Mouse (Mus musculus) forebrain, embryonic 12.5 days (tissue): ENCODE measurements at regions not wholly inside any gene's neighbourhood (a gene's known extent, or its start where the extent isn't known, plus 50 kb on each side); places are given as distances from the start of the nearest gene placed in this dataset.

Experiments used
- ATAC-seq: fragments of 200-750 bp; cut with Nextera tagmentation; 2 replicates; pipeline ENCODE4 v1.8.0; 2017; ENCODE audit warnings: moderate TSS enrichment; ENCODE audit not compliant: low FRiP score
- H3K27ac ChIP-seq: fragments of 300-500 bp; sonication (generic); 2 replicates; pipeline ENCODE4 v1.5.1; 2016; ENCODE audit warnings: mild to moderate bottlenecking
- H3K27me3 ChIP-seq: fragments of 300-500 bp; sonication (generic); 2 replicates; pipeline ENCODE4 v1.6.1; 2016; ENCODE audit warnings: mild to moderate bottlenecking
- H3K36me3 ChIP-seq: fragments of 300-500 bp; sonication (generic); replicated peaks from 2 replicates; pipeline ENCODE4 v1.6.1; 2016; ENCODE audit warnings: mild to moderate bottlenecking
- H3K4me1 ChIP-seq: fragments of 300-500 bp; sonication (generic); 2 replicates; pipeline ENCODE4 v1.6.1; 2016
- H3K4me2 ChIP-seq: fragments of 300-500 bp; sonication (generic); 2 replicates; pipeline ENCODE4 v1.6.1; 2016; ENCODE audit warnings: mild to moderate bottlenecking, moderate library complexity
- H3K4me3 ChIP-seq: fragments of 300-500 bp; sonication (generic); replicated peaks from 2 replicates; pipeline ENCODE4 v1.5.1; 2016; ENCODE audit warnings: mild to moderate bottlenecking
- H3K9ac ChIP-seq: fragments of 300-500 bp; sonication (generic); 2 replicates; pipeline ENCODE4 v1.6.1; 2016; ENCODE audit warnings: mild to moderate bottlenecking
- H3K9me3 ChIP-seq: fragments of 300-500 bp; sonication (generic); 2 replicates; pipeline ENCODE4 v1.6.1; 2016
- WGBS: fragments of 180-500 bp; shearing (Covaris S2); methylation state at CpG from one replicate; pipeline ENCODE4 v1.1.7; 2016; 5-methylcytosine and 5-hydroxymethylcytosine counted together

DNA sequence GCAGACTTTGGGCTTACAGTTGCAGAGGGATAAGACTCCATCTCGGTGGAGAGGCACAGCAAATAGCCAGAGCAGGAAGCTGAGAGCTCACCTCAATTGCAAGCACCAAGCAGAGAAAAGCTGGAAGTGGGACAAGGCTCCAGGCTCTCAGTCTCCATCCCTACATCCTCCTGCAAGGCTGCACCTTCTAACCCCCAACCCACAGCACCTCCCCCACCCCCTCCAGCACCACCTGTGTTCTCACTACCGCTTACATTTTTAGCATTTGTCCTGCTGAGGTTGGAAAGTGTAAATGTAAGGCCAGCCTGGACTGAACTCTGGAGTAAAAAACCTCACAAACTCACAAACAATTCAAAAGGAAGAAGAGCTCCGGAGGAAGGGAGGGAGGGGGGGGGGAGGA, 119.6 kb downstream of the Sox2 start:
- WGBS: 45% methylated on average over 2 of the region's 3 CpGs
- Histone ChIP-seq H3K27me3 (0 out of 2 replicates have a peak, but pooled peaks cover 4% of the 10 kb centered on the region), H3K36me3 (no peaks in the 10 kb centered on the region), H3K4me3 (no peak overlapping the region), H3K27ac (no peak overlapping the region), H3K9ac (no peak overlapping the region), H3K4me1 (no peaks in the 10 kb centered on the region), H3K9me3 (no peaks in the 10 kb centered on the region), H3K4me2 (no peak overlapping the region)
- no peak for ATAC-seq

DNA sequence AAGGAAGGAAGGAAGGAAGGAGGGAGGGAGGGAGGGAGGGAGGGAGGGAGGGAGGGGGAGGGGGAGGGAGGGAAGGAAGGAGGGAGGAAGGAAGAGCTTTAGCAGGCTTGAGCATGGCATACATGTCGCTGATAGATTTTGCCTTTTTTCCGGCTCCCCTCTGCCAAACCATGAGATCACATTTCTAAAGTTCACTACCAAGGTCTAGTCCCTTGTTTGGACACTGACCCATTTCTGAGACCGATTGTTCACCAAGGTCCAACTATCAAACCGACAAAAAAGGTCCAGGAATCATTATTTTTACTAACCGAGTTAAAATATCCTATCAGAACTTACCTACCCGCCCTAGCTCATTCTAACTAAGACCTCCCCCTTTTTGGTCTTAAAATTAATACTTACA, 120.1 kb downstream of the Sox2 start:
- WGBS: 78% methylated on average over 6 of the region's 6 CpGs
- H3K36me3 ChIP-seq: no peaks in the 10 kb centered on the region
- ATAC-seq: no peak

DNA sequence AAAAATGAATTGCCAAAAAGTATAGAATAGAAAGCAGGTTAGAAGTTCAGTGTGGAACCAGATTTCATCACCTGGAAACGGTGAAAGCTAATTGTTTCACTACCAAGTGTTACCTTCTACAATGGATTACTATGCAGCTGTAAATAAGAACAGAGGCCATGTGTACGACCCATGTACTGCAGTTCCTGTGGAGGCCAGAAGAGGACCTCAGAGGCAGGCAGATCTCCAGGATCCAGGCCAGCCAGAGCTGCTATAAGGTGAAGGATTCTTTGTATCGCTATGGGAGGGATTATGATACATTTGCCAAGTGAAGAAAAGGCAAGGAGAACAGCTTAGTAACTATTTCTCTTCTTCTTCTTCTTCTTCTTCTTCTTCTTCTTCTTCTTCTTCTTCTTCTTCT, 121.8 kb downstream of the Sox2 start:
- H3K27me3 ChIP-seq: 0 out of 2 replicates have a peak, but pooled peaks cover 4% of the 10 kb centered on the region
- WGBS: 86% methylated on average over 3 of the region's 3 CpGs

More for the DNA sequence above, 120.1 kb downstream of the Sox2 start:
- H3K9me3 ChIP-seq: no peaks in the 10 kb centered on the region
- no peak overlapping the region for H3K27ac ChIP-seq
- H3K4me3 ChIP-seq: no peak overlapping the region
- H3K9ac ChIP-seq: no peak overlapping the region
- H3K27me3 ChIP-seq: 0 out of 2 replicates have a peak, but pooled peaks cover 4% of the 10 kb centered on the region
- H3K4me1 ChIP-seq: no peaks in the 10 kb centered on the region
- no peak overlapping the region for H3K4me2 ChIP-seq

DNA sequence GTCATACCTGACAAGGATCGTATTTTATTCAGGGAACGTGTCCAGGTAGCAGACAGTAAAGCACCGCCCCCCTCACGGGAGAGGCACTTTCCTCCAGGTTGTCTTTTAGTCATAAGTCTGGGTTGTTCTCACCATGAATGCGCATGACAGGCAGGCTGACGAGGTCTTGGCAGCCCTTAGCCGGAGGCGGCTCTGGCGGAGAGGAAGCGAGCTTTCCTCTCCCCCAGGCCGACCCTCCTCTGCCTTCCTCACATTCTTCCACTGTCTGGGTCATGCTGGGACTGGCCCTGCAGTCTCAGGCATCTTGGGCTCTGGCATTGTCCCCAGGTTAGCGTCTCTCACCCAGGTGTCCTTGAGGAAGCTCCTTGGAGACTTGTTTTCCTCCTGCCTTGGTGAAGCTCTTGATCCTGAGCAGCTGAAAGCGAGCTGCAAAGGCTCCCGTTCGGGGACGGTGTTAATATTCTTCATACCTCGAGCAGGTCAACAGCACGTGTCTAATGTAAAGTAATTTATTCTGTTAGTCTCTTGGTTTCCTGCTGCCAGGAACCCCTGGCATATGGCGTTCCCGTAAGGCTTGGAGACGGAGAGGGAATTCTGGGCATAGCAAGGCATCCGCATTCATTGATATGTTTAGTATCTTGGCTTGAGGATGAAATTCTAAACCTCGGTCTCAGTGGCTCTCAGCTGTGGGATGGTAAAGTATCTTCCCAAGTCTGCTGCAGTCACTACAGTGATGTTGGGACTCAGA, 123.6 kb downstream of the Sox2 start:
- H3K27ac ChIP-seq: no peak overlapping the region
- H3K36me3 ChIP-seq: no peaks in the 10 kb centered on the region
- no peak overlapping the region for H3K4me3 ChIP-seq
- no peak for ATAC-seq
- no peak overlapping the region for H3K4me2 ChIP-seq
- H3K27me3 ChIP-seq: 0 out of 2 replicates have a peak, but pooled peaks cover 4% of the 10 kb centered on the region
- 42% methylated on average over 23 of the region's 23 CpGs for WGBS
- no peaks in the 10 kb centered on the region for H3K4me1 ChIP-seq
- 0 out of 2 replicates have a peak overlapping the region, but pooled peaks have one; percentile 5 for H3K9ac ChIP-seq
- no peaks in the 10 kb centered on the region for H3K9me3 ChIP-seq

More for the DNA sequence above, 121.8 kb downstream of the Sox2 start:
- no peaks in the 10 kb centered on the region for H3K9me3 ChIP-seq
- no peak overlapping the region for H3K4me3 ChIP-seq
- no peak overlapping the region for H3K4me2 ChIP-seq
- no peak overlapping the region for H3K27ac ChIP-seq
- H3K4me1 ChIP-seq: no peaks in the 10 kb centered on the region
- ATAC-seq: no peak
- H3K9ac ChIP-seq: no peak overlapping the region
- no peaks in the 10 kb centered on the region for H3K36me3 ChIP-seq

DNA sequence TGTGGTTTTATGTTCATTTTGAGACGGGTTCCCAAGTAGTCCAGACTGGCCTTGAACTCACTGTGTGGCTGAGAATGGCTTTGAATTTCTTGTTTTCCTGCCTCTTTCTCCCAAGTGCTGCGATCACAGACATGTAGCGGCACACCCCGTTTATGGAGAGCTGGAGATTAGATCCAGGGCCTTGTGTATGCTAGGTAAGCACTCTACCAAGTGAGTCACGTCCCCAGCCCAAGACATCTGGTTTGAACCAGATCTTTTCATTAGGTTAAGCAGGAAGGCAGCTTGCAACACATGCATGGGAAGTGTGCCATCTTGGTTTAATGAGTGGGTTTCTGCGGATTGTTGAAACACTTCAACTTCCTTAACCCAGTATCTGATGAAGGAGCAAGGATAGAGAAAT, 131.6 kb downstream of the Sox2 start:
- ATAC-seq: no peak
- WGBS: 84% methylated on average over 6 of the region's 6 CpGs

DNA sequence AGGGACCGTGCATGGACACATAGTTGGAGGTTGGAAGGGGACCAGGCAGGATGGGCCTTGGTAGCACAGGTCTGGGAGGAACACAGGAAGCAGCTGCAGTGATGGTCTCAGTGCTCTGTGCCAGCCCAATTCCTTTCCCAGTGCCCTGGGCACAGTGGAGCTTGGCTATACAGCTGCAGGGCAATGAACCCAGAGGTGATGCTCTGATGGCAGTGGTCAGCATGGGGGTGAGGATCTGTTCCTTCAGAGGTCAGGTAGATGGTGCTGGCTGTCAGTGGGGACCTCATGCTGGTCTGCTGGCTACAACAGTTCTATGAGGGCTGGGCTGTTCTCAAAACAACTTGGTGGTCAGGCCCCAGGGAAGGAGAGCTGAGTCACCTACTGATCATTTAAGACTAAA, 133.2 kb downstream of the Sox2 start:
- H3K27me3 ChIP-seq: no peaks in the 10 kb centered on the region
- ATAC-seq: no peak
- no peaks in the 10 kb centered on the region for H3K4me1 ChIP-seq
- 96% methylated on average over 1 of the region's 1 CpGs for whole genome bisulfite sequencing
- no peak overlapping the region for H3K27ac ChIP-seq
- H3K9me3 ChIP-seq: no peaks in the 10 kb centered on the region
- H3K9ac ChIP-seq: no peak overlapping the region
- no peaks in the 10 kb centered on the region for H3K36me3 ChIP-seq
- no peak overlapping the region for H3K4me2 ChIP-seq
- no peak overlapping the region for H3K4me3 ChIP-seq

More for the DNA sequence above, 131.6 kb downstream of the Sox2 start:
- Histone ChIP-seq H3K36me3 (no peaks in the 10 kb centered on the region), H3K9ac (no peak overlapping the region), H3K4me1 (no peaks in the 10 kb centered on the region), H3K4me2 (no peak overlapping the region), H3K27ac (no peak overlapping the region), H3K27me3 (no peaks in the 10 kb centered on the region), H3K4me3 (no peak overlapping the region), H3K9me3 (no peaks in the 10 kb centered on the region)

DNA sequence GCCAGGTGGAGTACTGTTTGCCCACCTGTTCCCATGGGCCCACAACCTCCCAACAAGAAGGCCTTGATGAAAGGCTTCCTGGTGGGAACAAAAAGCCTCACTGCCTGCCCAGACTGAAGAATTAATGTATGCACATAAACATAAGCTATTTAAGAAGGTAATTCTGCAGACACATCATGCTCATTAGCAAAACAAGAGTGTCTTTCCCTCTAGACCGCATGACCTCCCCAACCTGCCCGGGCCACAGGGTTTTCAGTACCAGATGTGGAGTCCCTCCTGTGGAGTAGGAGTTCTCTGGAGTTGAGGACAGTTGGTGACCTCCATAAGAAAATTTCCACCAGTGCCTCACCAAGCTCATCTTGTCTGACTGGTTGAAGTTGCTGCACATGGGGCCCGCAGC, 137.0 kb downstream of the Sox2 start:
- H3K27me3 ChIP-seq: no peaks in the 10 kb centered on the region
- ATAC-seq: no peak
- H3K9me3 ChIP-seq: no peaks in the 10 kb centered on the region
- WGBS: 91% methylated on average over 3 of the region's 3 CpGs
- no peak overlapping the region for H3K4me3 ChIP-seq
- H3K27ac ChIP-seq: no peak overlapping the region
- H3K4me2 ChIP-seq: no peak overlapping the region
- no peak overlapping the region for H3K9ac ChIP-seq
- H3K4me1 ChIP-seq: no peaks in the 10 kb centered on the region
- H3K36me3 ChIP-seq: no peaks in the 10 kb centered on the region

DNA sequence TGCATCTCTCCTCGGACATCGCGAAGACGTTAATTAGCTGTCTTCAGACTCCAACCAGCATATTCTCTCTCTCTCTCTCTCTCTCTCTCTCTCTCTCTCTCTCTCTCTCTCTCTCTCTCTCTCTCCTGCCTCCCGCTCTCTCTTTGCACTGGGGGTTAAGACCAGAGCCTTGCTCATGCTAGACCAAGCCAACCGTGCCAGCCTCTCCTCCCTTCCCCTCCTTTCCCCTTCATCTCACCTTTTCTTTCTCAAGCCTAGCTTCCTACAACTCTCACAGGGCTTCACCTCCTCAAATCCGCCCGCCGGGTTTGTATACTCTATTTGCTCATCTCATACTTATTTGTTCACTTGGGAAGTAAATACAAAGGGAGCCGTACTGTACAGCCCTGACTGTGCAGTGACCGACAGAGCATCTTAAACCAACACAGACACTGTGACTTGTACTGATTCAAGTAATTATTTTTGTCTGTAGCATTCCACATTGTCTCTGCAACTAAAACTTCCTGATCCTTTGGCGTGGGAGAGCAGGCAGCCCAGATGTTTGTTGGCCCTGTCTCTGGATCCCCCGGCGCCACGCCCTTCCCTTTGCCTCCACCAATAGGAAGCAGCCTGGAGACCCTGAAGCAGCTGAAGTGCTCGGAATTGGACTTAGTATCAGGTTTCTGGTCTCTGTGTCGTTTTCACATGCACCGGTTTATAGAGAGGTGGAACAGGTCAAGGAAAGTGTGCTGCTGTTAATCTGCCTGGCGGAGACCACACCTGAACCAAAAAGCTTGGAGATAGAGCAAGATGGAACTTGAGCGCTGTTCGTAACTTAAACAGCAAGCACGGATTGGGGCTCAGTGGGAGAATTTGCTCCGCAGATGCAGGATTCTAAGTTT, 145.1 kb downstream of the Sox2 start:
- WGBS: 18% methylated on average over 23 of the region's 23 CpGs
- Histone ChIP-seq H3K4me3 (peak overlapping the region; percentile 27), H3K9ac (peak overlapping the region; percentile 5; the same call in 1 of the 2 replicates), H3K36me3 (no peaks in the 10 kb centered on the region), H3K4me2 (peak overlapping the region; percentile 52), H3K27me3 (peaks cover 14% of the 10 kb centered on the region; the same call in 1 of the 2 replicates), H3K27ac (no peak overlapping the region), H3K4me1 (peaks cover 17% of the 10 kb centered on the region; the same call in 1 of the 2 replicates), H3K9me3 (no peaks in the 10 kb centered on the region)
- peak; percentile 90 for ATAC-seq

DNA sequence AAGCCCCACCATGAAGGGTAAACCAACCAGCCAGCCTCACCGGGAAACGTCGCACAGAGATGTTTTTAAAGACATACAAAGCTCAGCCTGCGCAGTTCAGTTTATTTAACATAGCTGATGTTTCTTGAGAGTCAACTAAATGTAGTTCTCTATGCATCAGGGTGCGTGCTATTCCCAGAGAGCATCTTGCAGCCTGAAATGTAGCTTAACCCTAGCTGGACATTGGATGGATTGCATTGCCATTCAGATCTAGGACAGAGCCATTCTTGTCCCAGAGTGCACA, 145.7 kb downstream of the Sox2 start:
- Histone ChIP-seq H3K4me3 (peak overlapping the region; percentile 27), H3K4me2 (peak overlapping the region; percentile 52), H3K36me3 (no peaks in the 10 kb centered on the region), H3K27ac (no peak overlapping the region), H3K4me1 (peaks cover 17% of the 10 kb centered on the region; the same call in 1 of the 2 replicates), H3K9me3 (no peaks in the 10 kb centered on the region), H3K9ac (peak overlapping the region; percentile 5; the same call in 1 of the 2 replicates), H3K27me3 (peaks cover 14% of the 10 kb centered on the region; the same call in 1 of the 2 replicates)
- 10% methylated on average over 5 of the region's 5 CpGs for WGBS
- ATAC-seq: no peak

DNA sequence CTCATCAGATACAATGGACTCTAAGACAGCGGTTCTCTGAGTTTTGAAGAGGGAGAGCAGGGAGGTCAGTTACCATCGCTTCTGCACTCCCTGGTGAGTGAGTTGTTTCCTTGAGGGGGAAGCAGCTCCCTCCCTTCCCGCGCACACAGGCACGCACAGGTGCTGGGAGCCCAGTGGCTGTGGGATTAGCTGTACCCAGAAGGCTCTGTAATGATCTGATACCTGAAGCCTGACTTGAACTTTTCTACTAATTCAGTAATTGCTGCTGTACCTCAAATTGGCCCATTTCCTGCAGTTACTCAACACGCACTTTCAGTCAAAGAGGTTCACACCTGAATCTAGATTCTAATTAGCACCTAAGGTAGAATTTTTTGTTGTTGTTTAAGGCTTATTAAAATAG, 158.6 kb downstream of the Sox2 start:
- H3K36me3 ChIP-seq: no peaks in the 10 kb centered on the region
- no peak overlapping the region for H3K27ac ChIP-seq
- H3K9ac ChIP-seq: no peak overlapping the region
- no peak for ATAC-seq
- no peak overlapping the region for H3K4me3 ChIP-seq
- H3K4me1 ChIP-seq: peaks cover 11% of the 10 kb centered on the region; the same call in 1 of the 2 replicates
- H3K27me3 ChIP-seq: peaks cover 4% of the 10 kb centered on the region
- H3K4me2 ChIP-seq: no peak overlapping the region
- H3K9me3 ChIP-seq: no peaks in the 10 kb centered on the region
- 28% methylated on average over 6 of the region's 6 CpGs for WGBS

DNA sequence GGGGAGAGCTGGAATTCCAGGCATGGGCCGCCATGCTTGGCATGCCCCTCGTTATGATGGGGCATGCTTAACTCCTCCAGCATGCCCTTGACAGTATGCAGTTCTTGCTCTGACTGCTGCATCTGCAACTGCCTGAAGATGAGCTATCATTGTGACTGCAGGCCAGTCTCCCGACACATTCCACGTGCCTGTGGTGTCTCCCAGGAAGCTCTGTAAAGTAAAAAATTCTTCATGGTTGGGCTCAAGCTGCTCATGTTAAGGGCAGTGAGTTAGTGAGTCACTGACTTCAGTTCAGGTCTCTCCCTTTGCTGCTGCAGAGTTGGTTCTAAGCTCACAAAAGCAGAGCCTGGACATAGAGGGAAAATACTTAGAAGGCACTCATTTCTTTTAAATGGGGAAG, 161.5 kb downstream of the Sox2 start:
- WGBS: 72% methylated on average over 4 of the region's 4 CpGs
- no peak overlapping the region for H3K27ac ChIP-seq

DNA sequence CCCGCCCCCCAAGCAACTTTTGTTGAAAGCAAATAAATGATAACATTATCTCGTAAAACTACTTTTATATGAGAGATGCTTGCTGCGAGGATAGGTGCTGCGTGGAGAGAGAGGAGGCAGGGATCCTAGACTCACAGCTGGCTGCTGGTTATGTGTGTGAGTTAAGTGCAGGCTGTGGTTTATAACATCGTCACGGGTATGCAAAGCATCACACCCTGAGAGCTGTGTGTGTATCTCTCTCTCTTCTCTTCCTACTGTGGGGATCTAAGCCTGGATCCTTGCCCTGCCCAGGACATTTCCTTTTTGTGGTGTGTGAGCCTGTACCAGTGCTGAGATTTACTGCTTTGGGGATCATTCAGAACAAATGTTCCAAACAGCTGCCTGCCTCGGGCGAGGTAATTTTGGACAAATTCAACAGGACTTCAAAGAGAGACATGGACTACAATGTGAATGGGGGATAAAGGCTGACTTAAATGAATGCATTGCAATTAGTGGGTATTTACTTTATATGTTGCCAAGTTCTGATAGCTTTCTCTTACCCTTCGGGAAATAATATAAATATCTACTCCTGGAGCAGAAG, 162.9 kb downstream of the Sox2 start:
- ATAC-seq: no peak
- H3K4me2 ChIP-seq: no peak overlapping the region
- no peak overlapping the region for H3K27ac ChIP-seq
- H3K4me3 ChIP-seq: no peak overlapping the region
- no peaks in the 10 kb centered on the region for H3K36me3 ChIP-seq
- 0 out of 2 replicates have a peak, but pooled peaks cover 3% of the 10 kb centered on the region for H3K9me3 ChIP-seq
- H3K9ac ChIP-seq: no peak overlapping the region
- WGBS: 43% methylated on average over 9 of the region's 9 CpGs
- H3K27me3 ChIP-seq: peaks cover 4% of the 10 kb centered on the region
- peaks cover 8% of the 10 kb centered on the region; the same call in 1 of the 2 replicates for H3K4me1 ChIP-seq

More for the DNA sequence above, 161.5 kb downstream of the Sox2 start:
- H3K27me3 ChIP-seq: peaks cover 4% of the 10 kb centered on the region
- no peak overlapping the region for H3K4me3 ChIP-seq
- no peak overlapping the region for H3K9ac ChIP-seq
- ATAC-seq: no peak
- no peak overlapping the region for H3K4me2 ChIP-seq
- H3K4me1 ChIP-seq: peaks cover 8% of the 10 kb centered on the region; the same call in 1 of the 2 replicates
- 0 out of 2 replicates have a peak, but pooled peaks cover 3% of the 10 kb centered on the region for H3K9me3 ChIP-seq
- H3K36me3 ChIP-seq: no peaks in the 10 kb centered on the region
